Mouse (Mus musculus) midbrain, postnatal 0 days (tissue): ENCODE results near the gene Pde9a. TPM values are rescaled to one million over a fixed set of nuclear protein-coding genes. Genes with fewer than 3 reads are reported as not detected.

ENCODE experiments used
- ATAC-seq: fragments of 200-750 bp; cut with Nextera tagmentation; 2 replicates; pipeline ENCODE4 v1.8.0; 2017; ENCODE audit warnings: moderate number of reproducible peaks, mild to moderate bottlenecking, moderate TSS enrichment, moderate library complexity; ENCODE audit not compliant: low FRiP score
- DNase-seq: peaks from one replicate; pipeline ENCODE4 v3.0.0-alpha.2; 2015; ENCODE audit warnings: low spot score
- H3K27ac ChIP-seq: fragments of 300-500 bp; sonication (generic); 2 replicates; pipeline ENCODE4 v1.5.1; 2014; ENCODE audit warnings: low read depth, mild to moderate bottlenecking, low read length, mixed read lengths
- H3K27me3 ChIP-seq: fragments of 300-500 bp; sonication (generic); 2 replicates; pipeline ENCODE4 v1.6.1; 2014; ENCODE audit warnings: low read length, control low read depth, mixed read lengths; ENCODE audit not compliant: insufficient read depth
- H3K36me3 ChIP-seq: fragments of 300-500 bp; sonication (generic); 2 replicates; pipeline ENCODE4 v1.6.1; 2014; ENCODE audit warnings: low read length, control low read depth, mixed read lengths; ENCODE audit not compliant: insufficient read depth
- H3K4me1 ChIP-seq: fragments of 300-500 bp; sonication (generic); 2 replicates; pipeline ENCODE4 v1.6.1; 2014; ENCODE audit warnings: mild to moderate bottlenecking, control low read depth, antibody characterized with exemption, low read length, mixed read lengths; ENCODE audit not compliant: insufficient read depth
- H3K4me2 ChIP-seq: fragments of 300-500 bp; sonication (generic); 2 replicates; pipeline ENCODE4 v1.6.1; 2014; ENCODE audit warnings: low read depth, mild to moderate bottlenecking, low read length, mixed read lengths; ENCODE audit not compliant: poor library complexity, severe bottlenecking
- H3K4me3 ChIP-seq: fragments of 300-500 bp; sonication (generic); 2 replicates; pipeline ENCODE4 v1.5.1; 2014; ENCODE audit warnings: low read depth, mild to moderate bottlenecking, low read length, moderate library complexity
- H3K9ac ChIP-seq: fragments of 300-500 bp; sonication (generic); replicated peaks from 2 replicates; pipeline ENCODE4 v1.6.1; 2014; ENCODE audit warnings: mild to moderate bottlenecking, low read length, moderate library complexity, mixed read lengths; ENCODE audit not compliant: poor library complexity, severe bottlenecking
- H3K9me3 ChIP-seq: fragments of 300-500 bp; sonication (generic); 2 replicates; pipeline ENCODE4 v1.6.1; 2016; ENCODE audit warnings: low read length, control low read depth
- CTCF ChIP-seq: IDR thresholded peaks from 2 replicates; pipeline ENCODE4 v1.5.1; 2016; ENCODE audit warnings: antibody characterized with exemption, mild to moderate bottlenecking
- WGBS: fragments of 180-500 bp; shearing (Covaris S2); extraction: QIAGEN DNeasy Blood & Tissue Kit; methylation state at CpG from one replicate; pipeline ENCODE4 v1.1.7; 2014; 5-methylcytosine and 5-hydroxymethylcytosine counted together
- polyA plus RNA-seq: library from polyadenylated mRNA; unstranded; fragments of >200 nt; fragmentation: Nextera tagmentation; extraction: Ambion mirVana; gene quantifications from 2 replicates; pipeline ENCODE4 v1.2.1, GENCODE M21; 2015
- total RNA-seq: library from RNA; depleted of rRNA; stranded (reverse); fragments of >200 nt; gene quantifications from 2 replicates; pipeline ENCODE4 v1.2.3, GENCODE M21; 2014

Pde9a gene
- total and polyA plus RNA-seq, 2 experiments from 2014 or later: 32.2 to 40.2 TPM

DNA sequence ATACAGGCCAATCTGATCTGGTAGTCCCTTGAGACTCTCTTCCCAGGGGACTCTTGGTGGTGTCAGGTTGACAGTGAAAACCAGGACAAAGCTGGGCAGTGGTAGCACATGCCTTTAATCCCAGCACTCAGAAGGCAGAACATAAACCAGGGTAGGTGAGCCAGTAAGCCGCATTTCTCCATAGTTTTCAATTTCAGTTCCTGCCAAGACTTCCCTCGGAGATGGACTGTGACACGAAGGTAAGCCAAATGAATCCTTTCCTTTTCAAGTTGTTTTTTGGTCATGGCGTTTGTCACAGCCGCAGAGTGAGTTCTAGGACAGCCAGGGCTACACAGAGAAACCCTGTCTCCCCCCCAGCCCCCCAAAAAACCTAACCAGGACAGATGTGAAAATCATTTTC, 6.0 kb downstream of the Pde9a start:
- no peak for DNase-seq
- H3K9me3 ChIP-seq: no peaks in the 10 kb centered on the region
- no peak for ATAC-seq
- peaks cover 23% of the 10 kb centered on the region for H3K4me1 ChIP-seq
- TF ChIP-seq CTCF: no peak
- no peaks in the 10 kb centered on the region for H3K36me3 ChIP-seq
- WGBS: 70% methylated on average over 5 of the region's 5 CpGs
- H3K27ac ChIP-seq: no peak overlapping the region
- H3K9ac ChIP-seq: no peak overlapping the region
- no peak overlapping the region for H3K4me3 ChIP-seq
- H3K4me2 ChIP-seq: no peak overlapping the region
- H3K27me3 ChIP-seq: no peaks in the 10 kb centered on the region

DNA sequence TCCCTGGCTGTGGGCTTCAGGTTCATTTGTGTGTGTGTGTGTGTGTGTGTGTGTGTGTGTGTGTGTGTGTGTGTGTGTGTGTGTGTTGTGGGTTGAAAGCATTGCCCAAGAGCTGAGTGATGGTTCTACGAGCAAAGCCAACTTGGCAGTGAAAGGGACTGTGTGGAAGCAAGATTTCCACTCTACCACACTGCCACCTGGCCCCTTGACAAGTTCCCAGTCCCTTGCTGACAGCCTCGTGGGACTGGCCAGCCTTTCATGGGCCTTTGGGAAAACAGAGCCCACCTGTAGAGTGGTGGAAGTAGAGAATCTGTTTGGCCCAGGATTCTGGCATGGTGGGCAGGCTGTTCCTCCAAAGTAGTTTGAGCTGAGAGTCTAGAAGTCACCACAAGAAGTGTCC, 7.8 kb downstream of the Pde9a start:
- 78% methylated on average over 2 of the region's 2 CpGs for WGBS
- DNase-seq (peak; percentile 63), ATAC-seq (no peak)
- Histone ChIP-seq H3K9ac (no peak overlapping the region), H3K4me1 (peaks cover 7% of the 10 kb centered on the region; the same call in 1 of the 2 replicates), H3K4me2 (no peak overlapping the region), H3K36me3 (no peaks in the 10 kb centered on the region), H3K27ac (no peak overlapping the region), H3K4me3 (no peak overlapping the region), H3K9me3 (no peaks in the 10 kb centered on the region), H3K27me3 (no peaks in the 10 kb centered on the region)
- TF ChIP-seq CTCF: no peak

DNA sequence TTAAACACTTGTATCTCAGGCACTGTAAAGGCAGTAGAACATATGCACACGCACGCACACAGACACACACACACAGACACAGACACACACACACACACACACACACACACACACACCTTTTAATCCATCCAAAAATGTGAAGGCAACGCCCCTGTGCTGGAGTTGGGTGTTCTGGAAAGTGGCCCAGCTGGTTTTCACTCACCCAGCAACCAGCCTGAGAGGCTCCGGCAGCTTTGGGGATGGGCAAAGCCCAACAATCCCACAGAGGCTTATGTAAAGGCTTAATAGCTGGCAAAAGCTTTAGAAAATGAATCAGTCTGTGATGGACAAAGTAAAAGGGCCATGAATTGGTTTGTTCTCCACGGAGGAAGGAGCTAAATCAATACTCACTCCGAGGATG, 14.3 kb downstream of the Pde9a start:
- no peak overlapping the region for H3K9ac ChIP-seq
- no peaks in the 10 kb centered on the region for H3K9me3 ChIP-seq
- no peak overlapping the region for H3K4me3 ChIP-seq
- no peaks in the 10 kb centered on the region for H3K27me3 ChIP-seq
- no peak for TF ChIP-seq CTCF
- no peaks in the 10 kb centered on the region for H3K36me3 ChIP-seq
- no peak for DNase-seq
- H3K4me2 ChIP-seq: no peak overlapping the region
- no peaks in the 10 kb centered on the region; the same call in 1 of the 2 replicates for H3K4me1 ChIP-seq
- no peak overlapping the region for H3K27ac ChIP-seq
- no peak for ATAC-seq
- 65% methylated on average over 6 of the region's 6 CpGs for WGBS

DNA sequence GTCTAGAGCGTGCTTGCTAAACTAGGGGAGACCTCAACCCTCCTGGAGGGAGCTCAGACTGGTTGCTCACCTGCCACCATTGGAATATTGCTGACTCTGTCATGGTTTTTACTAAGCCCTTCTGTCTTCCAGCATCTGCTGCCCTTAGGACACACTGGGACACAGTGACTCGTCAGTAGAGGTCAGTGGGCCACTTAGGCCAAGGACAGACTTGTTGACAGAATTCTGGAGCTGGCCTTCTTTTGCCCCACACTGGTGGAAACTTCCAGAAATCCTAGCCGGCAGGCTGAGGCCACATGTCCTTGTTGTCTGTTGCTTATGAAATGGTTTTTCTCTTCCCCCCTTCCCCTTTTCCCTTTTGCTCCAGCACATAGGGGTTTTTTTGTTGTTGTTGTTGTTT, 15.2 kb downstream of the Pde9a start:
- TF ChIP-seq CTCF: no peak
- no peak for ATAC-seq
- Histone ChIP-seq H3K9me3 (no peaks in the 10 kb centered on the region), H3K4me3 (no peak overlapping the region), H3K4me2 (no peak overlapping the region), H3K9ac (no peak overlapping the region), H3K27ac (no peak overlapping the region), H3K36me3 (no peaks in the 10 kb centered on the region), H3K4me1 (no peaks in the 10 kb centered on the region; the same call in 1 of the 2 replicates), H3K27me3 (no peaks in the 10 kb centered on the region)
- 80% methylated on average over 3 of the region's 3 CpGs for WGBS
- no peak for DNase-seq

DNA sequence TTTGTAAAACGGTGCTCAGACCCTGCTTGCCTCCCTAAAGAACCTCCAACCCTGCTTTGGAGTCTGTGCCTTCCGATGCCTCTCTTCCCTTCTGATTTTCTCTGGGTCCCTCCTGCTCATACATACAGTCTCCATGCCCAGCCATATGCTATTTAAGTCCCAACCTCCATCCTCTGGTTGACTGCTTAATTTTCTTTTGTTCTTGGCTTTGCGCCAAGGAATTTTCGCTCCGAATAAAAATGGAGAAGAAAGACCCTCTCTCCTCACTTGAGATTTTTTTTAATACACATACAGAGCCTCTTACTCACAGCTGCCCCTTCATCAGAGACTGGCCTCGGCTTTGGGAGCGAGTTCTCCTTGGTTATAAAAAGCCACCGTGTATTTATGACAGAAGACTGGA, 16.7 kb downstream of the Pde9a start:
- no peaks in the 10 kb centered on the region for H3K27me3 ChIP-seq
- H3K9me3 ChIP-seq: no peaks in the 10 kb centered on the region
- no peak for DNase-seq
- no peaks in the 10 kb centered on the region; the same call in 1 of the 2 replicates for H3K4me1 ChIP-seq
- H3K9ac ChIP-seq: no peak overlapping the region
- no peak for TF ChIP-seq CTCF
- 52% methylated on average over 8 of the region's 8 CpGs for WGBS
- H3K36me3 ChIP-seq: no peaks in the 10 kb centered on the region
- H3K4me2 ChIP-seq: no peak overlapping the region
- H3K27ac ChIP-seq: no peak overlapping the region
- no peak for ATAC-seq
- H3K4me3 ChIP-seq: no peak overlapping the region

DNA sequence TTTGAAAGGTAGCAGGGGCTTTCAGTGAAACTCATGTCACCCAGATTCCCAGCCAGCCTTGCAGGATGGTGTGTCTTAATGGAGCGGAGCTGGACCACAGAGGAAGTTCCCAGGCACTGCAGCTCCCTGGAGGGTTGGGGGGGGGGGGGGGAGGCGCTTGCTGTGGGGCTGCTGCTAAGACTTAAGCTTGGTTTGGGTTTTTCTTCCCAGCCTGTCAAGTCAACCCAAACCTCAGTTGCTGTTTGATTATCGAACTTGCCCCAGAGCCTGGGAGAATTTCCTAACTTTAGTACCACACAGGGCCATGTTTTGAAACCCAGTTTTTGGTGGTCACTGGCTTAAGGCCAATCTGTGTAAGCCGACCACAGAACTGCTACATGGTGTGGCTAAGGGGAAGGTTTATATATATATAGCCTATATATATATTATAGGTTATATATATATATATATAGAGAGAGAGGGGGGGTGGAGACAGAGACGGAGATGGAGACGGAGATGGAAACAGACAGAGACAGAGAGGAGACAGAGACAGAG, 19.8 kb downstream of the Pde9a start:
- no peak for DNase-seq
- Histone ChIP-seq H3K27me3 (no peaks in the 10 kb centered on the region), H3K4me2 (no peak overlapping the region), H3K9me3 (no peaks in the 10 kb centered on the region), H3K36me3 (no peaks in the 10 kb centered on the region), H3K9ac (no peak overlapping the region), H3K4me3 (no peak overlapping the region), H3K27ac (no peak overlapping the region), H3K4me1 (peaks cover 10% of the 10 kb centered on the region)
- no peak for TF ChIP-seq CTCF
- 62% methylated on average over 6 of the region's 6 CpGs for WGBS
- ATAC-seq: no peak
